Mouse (Mus musculus) forebrain, postnatal 0 days (tissue): ENCODE data around the gene Gm15217. TPM values are rescaled to one million over a fixed set of nuclear protein-coding genes. Genes with fewer than 3 reads are reported as not detected.

Experiments used
- ATAC-seq: fragments of 200-750 bp; cut with Nextera tagmentation; 2 replicates; pipeline ENCODE4 v1.8.0; 2017; ENCODE audit warnings: mild to moderate bottlenecking, moderate library complexity
- DNase-seq: peaks from one replicate; pipeline ENCODE4 v3.0.0-alpha.2; 2015
- H3K27ac ChIP-seq: fragments of 300-500 bp; sonication (generic); 2 replicates; pipeline ENCODE4 v1.5.1; 2014; ENCODE audit warnings: low read depth, mild to moderate bottlenecking, antibody characterized with exemption, low read length, moderate library complexity, mixed read lengths
- H3K27me3 ChIP-seq: fragments of 300-500 bp; sonication (generic); 2 replicates; pipeline ENCODE4 v1.6.1; 2014; ENCODE audit warnings: mild to moderate bottlenecking, low read length, mixed read lengths; ENCODE audit not compliant: insufficient read depth
- H3K36me3 ChIP-seq: fragments of 300-500 bp; sonication (generic); 2 replicates; pipeline ENCODE4 v1.6.1; 2014; ENCODE audit warnings: mild to moderate bottlenecking, moderate library complexity; ENCODE audit not compliant: insufficient read depth
- H3K4me1 ChIP-seq: fragments of 300-500 bp; sonication (generic); 2 replicates; pipeline ENCODE4 v1.6.1; 2014; ENCODE audit warnings: antibody characterized with exemption; ENCODE audit not compliant: insufficient read depth
- H3K4me2 ChIP-seq: fragments of 300-500 bp; sonication (generic); 2 replicates; pipeline ENCODE4 v1.6.1; 2014; ENCODE audit warnings: low read depth, mild to moderate bottlenecking, moderate library complexity
- H3K4me3 ChIP-seq: fragments of 300-500 bp; sonication (generic); 2 replicates; pipeline ENCODE4 v1.5.1; 2014; ENCODE audit warnings: low read depth, low read length, mixed read lengths
- H3K9ac ChIP-seq: fragments of 300-500 bp; sonication (generic); 2 replicates; pipeline ENCODE4 v1.6.1; 2014; ENCODE audit warnings: mild to moderate bottlenecking
- H3K9me3 ChIP-seq: fragments of 300-500 bp; sonication (generic); 2 replicates; pipeline ENCODE4 v1.6.1; 2016; ENCODE audit warnings: low read length
- CTCF ChIP-seq: sonication (generic); IDR thresholded peaks from 2 replicates; pipeline ENCODE4 v1.5.1; 2016; ENCODE audit warnings: antibody characterized with exemption, control low read depth, low read depth
- WGBS: fragments of 180-500 bp; shearing (Covaris S2); extraction: QIAGEN DNeasy Blood & Tissue Kit; methylation state at CpG from one replicate; pipeline ENCODE4 v1.1.7; 2014; 5-methylcytosine and 5-hydroxymethylcytosine counted together
- polyA plus RNA-seq: library from polyadenylated mRNA; unstranded; fragments of >200 nt; fragmentation: Nextera tagmentation; extraction: Ambion mirVana; gene quantifications from 2 replicates; pipeline ENCODE4 v1.2.1, GENCODE M21; 2015
- total RNA-seq: library from RNA; depleted of rRNA; stranded (reverse); fragments of >200 nt; gene quantifications from 2 replicates; pipeline ENCODE4 v1.2.3, GENCODE M21; 2014; rRNA removed

Gene Gm15217
- total and polyA plus RNA-seq, 2 experiments from 2014 or later, result not detected

DNA sequence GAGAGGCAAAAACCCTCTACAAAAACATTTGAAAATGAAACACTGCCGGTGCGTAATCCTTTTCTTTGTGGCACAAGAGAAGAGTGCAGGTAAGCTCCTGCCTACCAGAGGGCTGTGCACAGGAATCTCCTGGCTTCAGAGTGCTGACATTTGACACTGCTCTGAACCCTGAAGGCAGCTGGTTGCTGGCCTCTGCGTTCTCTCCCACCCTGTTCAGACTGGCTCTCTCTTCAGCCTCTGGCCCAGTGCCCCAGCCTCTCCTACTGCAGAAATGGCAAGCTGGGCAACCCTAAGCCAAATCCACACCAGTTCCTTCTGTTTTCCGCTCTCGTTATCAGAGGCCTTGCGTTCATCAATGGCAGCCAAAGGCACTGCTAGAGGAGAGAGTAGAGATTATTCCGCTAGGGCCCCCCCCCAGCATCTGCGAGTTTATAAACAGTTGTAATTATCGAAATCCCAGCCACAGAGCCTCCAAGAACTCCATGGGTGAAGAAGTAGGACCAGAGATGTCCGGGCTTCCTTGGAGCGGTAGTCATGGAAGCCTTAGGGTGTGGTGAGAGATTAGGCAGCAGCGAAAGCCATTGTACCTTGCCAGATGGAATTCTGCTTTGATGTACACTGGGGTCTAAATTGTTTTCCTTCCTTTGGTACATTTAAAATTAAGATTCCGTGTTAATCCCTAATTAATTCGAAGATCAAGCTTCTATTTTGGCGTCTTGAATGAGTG lies 39.3 kb downstream of the Gm15217 start:
- no peaks in the 10 kb centered on the region; the same call in 1 of the 2 replicates for H3K9me3 ChIP-seq
- H3K27ac ChIP-seq, result no peak overlapping the region
- no peak overlapping the region for H3K9ac ChIP-seq
- WGBS, result 26% methylated on average over 15 of the region's 15 CpGs
- TF ChIP-seq CTCF, result no peak
- no peaks in the 10 kb centered on the region for H3K4me1 ChIP-seq
- no peak overlapping the region for H3K4me2 ChIP-seq
- no peak for ATAC-seq
- 0 out of 2 replicates have a peak, but pooled peaks cover 6% of the 10 kb centered on the region for H3K27me3 ChIP-seq
- DNase-seq, result no peak
- no peak overlapping the region for H3K4me3 ChIP-seq
- H3K36me3 ChIP-seq, result no peaks in the 10 kb centered on the region

DNA sequence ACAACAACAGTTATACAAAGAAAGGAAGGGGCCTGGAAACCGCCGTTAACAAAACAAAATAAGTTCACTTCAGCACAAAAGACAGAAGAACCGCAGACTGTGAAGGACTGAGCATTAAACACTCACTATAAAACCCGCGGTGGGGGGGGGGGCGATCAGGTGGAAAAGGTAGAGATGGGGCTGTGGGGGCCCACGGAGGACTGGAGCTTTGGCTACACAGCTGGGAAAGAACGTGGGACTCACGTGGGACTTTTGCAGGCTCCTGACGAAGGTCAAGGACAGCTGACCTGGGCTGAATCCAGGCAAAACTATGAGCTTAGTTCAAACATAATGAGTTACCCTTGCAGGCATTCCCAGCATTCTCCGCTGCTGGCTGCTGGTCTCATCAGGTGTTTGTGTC lies 40.1 kb downstream of the Gm15217 start:
- H3K27ac ChIP-seq, result no peak overlapping the region

GRCm38 (mm10) chr14:46421823-46422222 lies 42.6 kb downstream of the Gm15217 start:
- no peak for TF ChIP-seq CTCF
- ATAC-seq, result peak; percentile 94
- H3K4me1 ChIP-seq, result no peaks in the 10 kb centered on the region
- 58% methylated on average over 3 of the region's 3 CpGs for WGBS
- H3K36me3 ChIP-seq, result no peaks in the 10 kb centered on the region
- DNase-seq, result peak; percentile 49
- no peak overlapping the region for H3K27ac ChIP-seq
- H3K9ac ChIP-seq, result no peak overlapping the region
- H3K4me2 ChIP-seq, result no peak overlapping the region
- H3K9me3 ChIP-seq, result no peaks in the 10 kb centered on the region
- no peak overlapping the region for H3K4me3 ChIP-seq
- 0 out of 2 replicates have a peak, but pooled peaks cover 6% of the 10 kb centered on the region for H3K27me3 ChIP-seq

More for the DNA sequence above, 40.1 kb downstream of the Gm15217 start:
- H3K9me3 ChIP-seq, result no peaks in the 10 kb centered on the region; the same call in 1 of the 2 replicates
- no peak overlapping the region for H3K4me2 ChIP-seq
- H3K4me1 ChIP-seq, result no peaks in the 10 kb centered on the region
- ATAC-seq (no peak), DNase-seq (no peak)
- WGBS, result 13% methylated on average over 11 of the region's 11 CpGs
- H3K36me3 ChIP-seq, result no peaks in the 10 kb centered on the region
- no peak overlapping the region for H3K9ac ChIP-seq
- no peak overlapping the region for H3K4me3 ChIP-seq
- TF ChIP-seq CTCF, result no peak
- 0 out of 2 replicates have a peak, but pooled peaks cover 6% of the 10 kb centered on the region for H3K27me3 ChIP-seq

DNA sequence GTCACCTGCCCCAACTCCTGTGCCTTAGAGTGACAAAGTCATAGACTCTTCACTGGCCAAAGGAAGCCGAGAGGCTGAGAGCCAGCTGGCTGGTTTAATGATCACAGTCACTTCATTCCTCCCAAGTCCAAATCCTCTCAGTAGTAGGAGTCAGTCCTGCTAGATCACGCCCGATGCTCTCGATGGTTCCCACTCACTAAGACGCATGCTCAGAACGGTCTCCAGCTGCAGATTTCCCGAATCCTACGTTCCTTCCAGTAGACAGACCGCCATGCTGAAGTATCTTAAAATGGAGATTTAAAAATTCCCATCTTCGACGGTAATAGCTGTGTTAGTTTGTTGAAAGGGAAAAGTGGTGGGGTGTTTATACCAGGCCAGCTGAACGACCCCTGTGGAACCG lies 48.0 kb downstream of the Gm15217 start:
- no peak for TF ChIP-seq CTCF
- Histone ChIP-seq H3K4me2 (no peak overlapping the region), H3K36me3 (no peaks in the 10 kb centered on the region), H3K9me3 (no peaks in the 10 kb centered on the region), H3K27me3 (no peaks in the 10 kb centered on the region), H3K9ac (no peak overlapping the region), H3K4me3 (no peak overlapping the region), H3K27ac (no peak overlapping the region), H3K4me1 (no peaks in the 10 kb centered on the region)
- 95% methylated on average over 13 of the region's 13 CpGs for WGBS
- ATAC-seq, result no peak
- DNase-seq, result no peak

DNA sequence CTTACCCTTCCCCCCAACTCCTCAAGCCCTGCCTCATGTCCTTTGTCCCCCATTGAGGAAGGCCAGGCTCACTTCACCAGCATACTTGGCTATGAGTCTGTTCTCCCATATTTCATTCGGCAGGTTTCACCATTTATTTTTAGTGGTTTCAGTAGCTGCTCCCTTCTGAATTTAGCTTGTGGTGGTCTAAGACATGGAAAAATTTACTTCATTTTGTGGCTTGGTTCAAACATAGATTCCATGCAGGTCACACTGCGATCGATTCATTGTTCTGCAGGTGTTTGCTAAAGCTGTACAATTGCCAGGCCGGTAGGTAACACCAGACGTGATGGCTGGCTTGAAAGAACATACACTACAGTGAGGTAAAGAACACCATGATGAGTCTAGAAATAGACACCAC lies 51.0 kb downstream of the Gm15217 start:
- Histone ChIP-seq H3K9ac (no peak overlapping the region), H3K4me2 (no peak overlapping the region), H3K27ac (no peak overlapping the region), H3K4me3 (no peak overlapping the region), H3K27me3 (no peaks in the 10 kb centered on the region), H3K4me1 (no peaks in the 10 kb centered on the region), H3K36me3 (no peaks in the 10 kb centered on the region), H3K9me3 (no peaks in the 10 kb centered on the region)
- ATAC-seq (no peak), DNase-seq (no peak)
- no peak for TF ChIP-seq CTCF
- 92% methylated on average over 5 of the region's 5 CpGs for WGBS

Other genes with a start within 250 kb of the Gm15217 start
- 4.8 and 5.5 TPM in 2 replicates for gene Bmp4, start 11.3 kb downstream of the Gm15217 start, total RNA-seq
- gene Bmp4, start 11.3 kb downstream of the Gm15217 start, polyA plus RNA-seq, result 1.9 and 4.2 TPM in 2 replicates